In genomic region chr3:105494886-105495285, GRCm38 (mm10) we compare ENCODE assay signal across 23 mouse cellular contexts. TPM values are rescaled to one million over a fixed set of nuclear protein-coding genes. Genes with fewer than 3 reads are reported as not detected.
DNase-seq lines count a peak whose midpoint lies in the region; ATAC-seq lines count a peak whose summit lies in the region.
"Had no signal": no experiment of that assay in that cellular context is flagged by ENCODE, and none has a peak within 500 bp of the region (broad histone marks: within the 10 kb centered on the region; RNA-seq: fewer than 3 reads in every experiment).

No protein-coding gene starts in this region.

- WGBS in hindbrain, embryonic 12.5 days = 51% methylated on average over 9 of the region's 9 CpGs
- WGBS in hindbrain, embryonic 16.5 days = 58% methylated on average over 9 of the region's 9 CpGs
- 36% methylated on average over 9 of the region's 9 CpGs for WGBS in embryonic facial prominence, embryonic 10.5 days

- no peaks in the 10 kb centered on the region for H3K9me3 ChIP-seq in hindbrain, embryonic 12.5 days (replicated peaks)
- no peaks in the 10 kb centered on the region for H3K9me3 ChIP-seq in hindbrain, embryonic 16.5 days (ENCODE audit: control insufficient read depth, low read length)
- H3K9me3 ChIP-seq in embryonic facial prominence, embryonic 10.5 days = no peaks in the 10 kb centered on the region
- H3K9me3 ChIP-seq: embryonic facial prominence, embryonic 13.5 days; liver, embryonic 15.5 days; lung, embryonic 15.5 days had no signal

- peaks cover 35% of the 10 kb centered on the region for H3K4me1 ChIP-seq in hindbrain, embryonic 12.5 days
- peaks cover 19% of the 10 kb centered on the region for H3K4me1 ChIP-seq in hindbrain, embryonic 16.5 days (ENCODE audit: control insufficient read depth, insufficient read depth, low read depth, low read length)
- H3K4me1 ChIP-seq in embryonic facial prominence, embryonic 10.5 days = peaks cover 38% of the 10 kb centered on the region
- H3K4me1 ChIP-seq: liver, embryonic 15.5 days; lung, embryonic 15.5 days had no signal

- no peaks in the 10 kb centered on the region for H3K36me3 ChIP-seq in hindbrain, embryonic 12.5 days
- H3K36me3 ChIP-seq in hindbrain, embryonic 16.5 days (ENCODE audit: control insufficient read depth, insufficient read depth, low read length) = no peaks in the 10 kb centered on the region
- no peaks in the 10 kb centered on the region for H3K36me3 ChIP-seq in embryonic facial prominence, embryonic 10.5 days (replicated peaks)
- H3K36me3 ChIP-seq: embryonic facial prominence, embryonic 13.5 days; liver, embryonic 15.5 days; lung, embryonic 15.5 days had no signal

- no peak overlapping the region for H3K4me2 ChIP-seq in hindbrain, embryonic 12.5 days (replicated peaks)
- H3K4me2 ChIP-seq in hindbrain, embryonic 16.5 days (ENCODE audit: low read length) = no peak overlapping the region
- H3K4me2 ChIP-seq: embryonic facial prominence, embryonic 13.5 days; liver, embryonic 15.5 days; lung, embryonic 15.5 days had no signal

- H3K27ac ChIP-seq in hindbrain, embryonic 12.5 days = no peak overlapping the region
- no peak overlapping the region for H3K27ac ChIP-seq in hindbrain, embryonic 16.5 days (ENCODE audit: low read depth, low read length)
- H3K27ac ChIP-seq in embryonic facial prominence, embryonic 10.5 days (replicated peaks) = no peak overlapping the region; the same call in 1 of the 2 replicates
- H3K27ac ChIP-seq: embryonic facial prominence, embryonic 13.5 days; heart, adult 2 months; kidney, postnatal 0 days; left cerebral cortex, adult 2 months; liver, embryonic 15.5 days; lung, embryonic 15.5 days had no signal

- H3K9ac ChIP-seq in hindbrain, embryonic 12.5 days = no peak overlapping the region
- H3K9ac ChIP-seq in hindbrain, embryonic 16.5 days (ENCODE audit: low read depth, low read length) = no peak overlapping the region
- H3K9ac ChIP-seq: embryonic facial prominence, embryonic 13.5 days; liver, embryonic 15.5 days; lung, embryonic 15.5 days had no signal

- peak; percentile 50 for DNase-seq in embryo, embryonic 11 days
- peak; percentile 66 for DNase-seq in embryonic facial prominence, embryonic 10.5 days (ENCODE audit: low spot score)
- DNase-seq in mesoderm, embryonic 11.5 days (ENCODE audit: low read depth, low spot score) = peak; percentile 46
- no peak for DNase-seq in spleen, postnatal 10 days (ENCODE audit: low spot score in 2 of 2)
- no peak for DNase-seq in cerebellum, postnatal 4 days (ENCODE audit: low spot score in 2 of 2)
- DNase-seq: adrenal gland, adult 8-10 months; cerebellum, adult 11-12 months; cerebellum, postnatal 14 days; gastrocnemius, postnatal 36 days; heart, adult 2 months; kidney, adult 18-20 months; liver; lung, postnatal 36 days; right cerebral cortex, postnatal 25 days; spleen, adult 18-20 months had no signal

- H3K4me3 ChIP-seq in hindbrain, embryonic 12.5 days = no peak overlapping the region
- H3K4me3 ChIP-seq in hindbrain, embryonic 16.5 days (ENCODE audit: low read length) = no peak overlapping the region
- no peak overlapping the region for H3K4me3 ChIP-seq in embryonic facial prominence, embryonic 10.5 days
- H3K4me3 ChIP-seq: embryonic facial prominence, embryonic 13.5 days; heart, adult 2 months; left cerebral cortex, adult 2 months; liver, embryonic 15.5 days; lung, embryonic 15.5 days had no signal

- no peaks in the 10 kb centered on the region for H3K27me3 ChIP-seq in hindbrain, embryonic 12.5 days
- H3K27me3 ChIP-seq in hindbrain, embryonic 16.5 days (replicated peaks; ENCODE audit: control insufficient read depth, insufficient read depth, low read length) = no peaks in the 10 kb centered on the region
- peaks cover 16% of the 10 kb centered on the region for H3K27me3 ChIP-seq in embryonic facial prominence, embryonic 10.5 days (replicated peaks; ENCODE audit: low read depth, poor library complexity, severe bottlenecking)
- H3K27me3 ChIP-seq: liver, embryonic 15.5 days; lung, embryonic 15.5 days had no signal

- ATAC-seq in hindbrain, embryonic 12.5 days (ENCODE audit: low FRiP score) = peak; percentile 36; the same call in 1 of the 2 replicates
- no peak for ATAC-seq in hindbrain, embryonic 16.5 days
- ATAC-seq: forebrain, embryonic 16.5 days had no signal

RNA-seq across cellular contexts. Expression of gene Kcnd3, which starts 42.8 kb away (rescaled TPM):
- 5.3 and 5.9 TPM in 2 replicates for polyA plus RNA-seq in hindbrain, embryonic 12.5 days (2016; fragmentation: Nextera tagmentation; extraction: Ambion mirVana)
- 9.1 TPM in 2 replicates for polyA plus RNA-seq in hindbrain, embryonic 16.5 days (2015; fragmentation: Nextera tagmentation; extraction: Ambion mirVana)
- polyA plus RNA-seq in embryonic facial prominence, embryonic 10.5 days (2016; fragmentation: Nextera tagmentation; extraction: Ambion mirVana) = 0.19 and 0.57 TPM in 2 replicates

Comparison
In these comparisons a context has a peak if more than half of its experiments do, and no peak if none do; other contexts are left out.
1. DNase-seq: peak in embryo, embryonic 11 days (single experiment), embryonic facial prominence, embryonic 10.5 days (single experiment) and mesoderm, embryonic 11.5 days (single experiment); none in spleen, postnatal 10 days (0 of 2) and cerebellum, postnatal 4 days (0 of 2).